Mouse (Mus musculus) heart, postnatal 10 days (tissue): ENCODE results near the gene Rngtt. TPM values are rescaled to one million over a fixed set of nuclear protein-coding genes. Genes with fewer than 3 reads are reported as not detected.
A peak's percentile ranks its signal among the peaks of the same experiment; 100 is the strongest.
"Not testable (repeated sequence)": the region's sequence is repeated elsewhere in the genome, so short reads cannot be mapped to it uniquely, and the experiment has no call there.

Experiments
- DNase-seq, 2 experiments: peaks; one replicate each; pipeline ENCODE4 v3.0.0; 2021
- intact Hi-C: fragments of 180-260 bp; cut with DNase I; formaldehyde crosslinking; loops from one replicate; pipeline ENCODE4 v1.15.1; 2025
- total RNA-seq, 2 experiments: library from RNA; stranded (reverse); gene quantifications; 2 replicates each; pipeline ENCODE4 v1.2.3; 2021

The Rngtt gene
- total RNA-seq, 2 experiments from 2014 or later, result 11.8 to 13.0 TPM

DNA sequence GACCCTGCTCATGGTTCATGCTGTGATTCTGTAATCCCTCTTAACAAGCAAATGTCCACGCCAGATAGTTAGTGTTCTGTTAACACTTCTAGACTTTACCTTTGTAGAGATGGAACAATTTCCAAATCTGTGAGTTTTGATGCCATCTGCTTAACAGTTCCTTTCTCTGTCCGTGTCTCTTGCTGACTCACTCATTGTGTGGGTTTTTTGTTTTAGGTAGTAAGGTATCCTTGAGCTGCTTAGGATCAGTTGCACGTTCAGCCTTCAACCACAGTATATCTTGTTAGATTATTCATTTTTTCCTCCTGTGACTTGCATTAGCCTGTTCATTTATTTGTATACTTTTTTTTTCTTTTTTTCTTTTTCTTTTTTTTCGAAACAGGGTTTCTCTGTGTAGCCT lies 107.3 kb downstream of the Rngtt start:
- intact Hi-C loops, result no loop called here

DNA sequence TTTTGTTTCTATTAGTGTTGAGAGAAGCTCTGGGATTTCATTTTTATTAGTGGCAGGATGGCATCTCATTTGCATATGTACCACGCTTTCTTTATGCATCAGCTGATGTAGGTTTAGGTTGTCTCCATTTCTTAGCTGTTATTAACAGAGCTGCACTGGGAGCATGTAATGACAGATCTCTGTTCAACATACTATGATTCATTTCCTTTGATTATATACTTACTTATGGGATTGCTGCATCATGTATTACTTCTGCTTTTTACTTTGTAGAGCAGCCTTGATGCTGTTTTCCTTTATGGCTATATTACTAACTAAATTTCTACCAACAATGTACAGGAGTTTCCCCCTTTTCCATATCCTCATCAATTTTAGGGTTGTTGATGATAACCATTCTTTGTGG lies 109.5 kb downstream of the Rngtt start:
- intact Hi-C loops, result no loop called here
- no peak for DNase-seq

More for the DNA sequence above, 107.3 kb downstream of the Rngtt start:
- DNase-seq, result no peak

GRCm38 (mm10) chr4:33428856-33429255 lies 118.7 kb downstream of the Rngtt start:
- DNase-seq, result no peak
- intact Hi-C loops, result no loop called here

DNA sequence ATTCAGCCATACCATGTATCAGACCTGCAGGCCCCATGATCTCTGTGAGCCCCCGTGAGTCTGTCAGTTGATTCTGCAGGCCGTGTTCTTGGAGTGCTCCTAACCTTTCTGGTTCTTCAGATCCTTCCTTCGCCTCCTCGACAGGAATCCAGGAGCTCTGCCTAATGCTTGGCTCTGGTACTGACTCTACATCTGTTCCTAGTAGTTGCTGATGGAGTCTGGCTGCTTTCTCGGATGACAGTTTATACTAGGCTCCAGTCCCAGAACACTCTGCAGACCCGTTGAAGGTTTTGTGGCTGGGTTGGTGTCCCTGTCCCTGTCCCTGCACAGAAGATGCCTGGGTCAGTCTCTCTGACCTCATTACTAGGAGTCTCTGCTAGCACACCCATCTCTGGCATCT lies 131.8 kb downstream of the Rngtt start:
- peak; percentile 41 to 51 for DNase-seq
- intact Hi-C loops, result no loop called here

DNA sequence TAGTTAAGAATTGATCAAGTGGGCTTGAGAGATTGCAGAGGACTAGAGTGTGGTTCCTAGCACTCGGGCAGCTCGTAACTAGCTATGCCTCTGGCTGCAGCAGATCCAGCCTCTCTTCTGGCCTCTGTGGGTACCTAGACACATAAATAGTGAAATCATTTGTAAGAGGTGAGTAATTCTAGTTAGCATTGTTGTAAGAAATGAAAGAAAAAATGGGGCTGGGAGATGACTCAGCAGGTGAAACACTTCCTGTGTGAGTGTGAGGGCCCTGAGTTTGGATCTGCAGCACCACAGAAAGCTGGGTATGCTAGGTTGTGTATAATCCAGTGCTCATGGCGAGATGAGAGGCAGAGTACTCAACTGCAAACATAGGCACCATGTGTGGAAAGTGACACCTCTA lies 136.2 kb downstream of the Rngtt start:
- intact Hi-C loops, result no loop called here

GRCm38 (mm10) chr4:33446881-33447280 lies 136.8 kb downstream of the Rngtt start:
- intact Hi-C loops, result no loop called here

More for the DNA sequence above, 136.2 kb downstream of the Rngtt start:
- DNase-seq, result no peak

DNA sequence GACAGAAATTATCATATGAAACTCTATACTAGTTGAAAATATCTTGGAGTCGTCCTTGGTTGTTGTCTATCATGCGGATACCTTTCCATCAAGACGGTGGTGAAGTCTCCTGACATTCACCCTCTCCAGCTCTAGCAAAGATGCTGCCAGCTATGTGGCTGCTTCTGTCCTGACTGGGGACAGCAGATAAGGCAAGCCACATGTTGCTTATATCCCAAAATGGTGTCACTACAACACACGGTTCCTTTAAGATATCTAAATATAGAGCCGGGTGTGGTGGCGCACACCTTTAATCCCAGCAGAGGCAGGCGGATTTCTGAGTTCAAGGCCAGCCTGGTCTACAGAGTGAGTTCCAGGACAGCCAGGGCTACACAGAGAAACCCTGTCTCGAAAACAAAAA lies 140.2 kb downstream of the Rngtt start:
- intact Hi-C loops, DNase-seq: not testable (repeated sequence)

More at GRCm38 (mm10) chr4:33446881-33447280, 136.8 kb downstream of the Rngtt start:
- no peak for DNase-seq

GRCm38 (mm10) chr4:33459851-33460250 lies 149.7 kb downstream of the Rngtt start:
- intact Hi-C loops, result no loop called here
- no peak for DNase-seq

GRCm38 (mm10) chr4:33464432-33464831 lies 154.3 kb downstream of the Rngtt start:
- DNase-seq, result no peak
- intact Hi-C loops, result no loop called here

DNA sequence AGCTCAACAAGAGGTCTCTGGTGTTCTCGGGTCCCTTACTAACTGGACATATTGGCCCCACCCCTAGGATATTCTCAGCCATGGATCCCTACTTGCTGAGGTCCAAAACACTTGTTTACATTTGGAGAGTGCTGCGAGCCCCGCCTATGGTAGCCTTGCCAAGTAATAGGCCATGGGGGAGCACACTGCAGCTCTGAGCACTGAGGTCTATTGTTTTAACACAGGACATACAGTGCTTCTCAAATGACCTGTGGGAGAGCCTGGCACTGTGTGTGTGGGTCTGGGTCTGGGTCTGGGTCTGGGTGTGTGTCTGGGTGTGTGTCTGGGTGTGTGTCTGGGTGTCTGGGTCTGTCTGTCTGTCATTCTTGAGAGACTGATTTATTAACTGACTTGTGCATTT lies 155.8 kb downstream of the Rngtt start:
- no peak for DNase-seq
- intact Hi-C loops, result no loop called here

GRCm38 (mm10) chr4:33466970-33467399 lies 156.9 kb downstream of the Rngtt start:
- peak; percentile 5 to 6 for DNase-seq

GRCm38 (mm10) chr4:33467627-33468026 lies 157.5 kb downstream of the Rngtt start:
- intact Hi-C loops, result no loop called here
- no peak for DNase-seq

More at GRCm38 (mm10) chr4:33466970-33467399, 156.9 kb downstream of the Rngtt start:
- intact Hi-C loops, result no loop called here

DNA sequence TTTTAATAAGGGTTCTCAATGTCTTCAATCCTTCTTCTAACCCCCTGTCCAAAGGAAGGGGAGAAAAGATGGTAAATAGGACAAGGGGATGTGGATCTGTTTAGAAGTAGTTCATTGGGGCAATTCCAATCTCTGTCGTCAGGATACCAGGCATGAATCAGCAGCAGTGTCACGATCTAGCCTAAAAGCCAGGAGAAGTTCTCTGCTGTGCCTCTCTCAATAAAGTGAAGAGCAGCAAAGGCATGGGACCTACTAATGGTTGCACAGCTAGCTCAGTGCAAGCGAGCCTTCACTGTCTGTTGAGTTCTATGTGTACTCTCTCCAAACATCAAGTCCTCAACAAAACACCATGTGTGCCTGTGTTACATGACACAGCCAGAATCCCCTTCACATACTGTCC lies 158.0 kb downstream of the Rngtt start:
- DNase-seq, result no peak
- intact Hi-C loops, result no loop called here

GRCm38 (mm10) chr4:33470671-33471302 lies 160.7 kb downstream of the Rngtt start:
- DNase-seq, result no peak
- intact Hi-C loops, result no loop called here

GRCm38 (mm10) chr4:33478011-33478785 lies 168.1 kb downstream of the Rngtt start:
- DNase-seq, result no peak
- intact Hi-C loops, result no loop called here

DNA sequence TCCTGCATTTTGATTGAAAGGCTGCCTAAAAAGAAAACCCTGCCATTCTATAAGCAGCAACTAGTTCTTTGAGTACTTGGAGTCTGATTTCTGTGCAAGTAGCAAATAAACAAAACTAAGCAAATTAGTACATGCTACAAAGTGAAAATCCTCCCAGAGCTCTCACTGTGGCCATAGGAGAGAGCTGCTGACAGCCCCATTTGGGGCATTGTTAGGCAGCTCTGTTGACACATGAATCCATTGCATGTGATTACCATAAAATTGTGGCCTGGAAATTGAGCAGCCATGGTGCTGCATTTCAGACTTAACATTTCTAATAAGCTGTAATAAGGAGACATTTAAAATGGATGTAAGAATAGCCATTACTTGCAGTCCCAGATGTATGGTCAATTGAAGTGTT lies 171.6 kb downstream of the Rngtt start:
- DNase-seq, result no peak
- intact Hi-C loops, result no loop called here

GRCm38 (mm10) chr4:33486050-33486449 lies 175.9 kb downstream of the Rngtt start:
- no peak for DNase-seq
- intact Hi-C loops, result no loop called here

GRCm38 (mm10) chr4:33491108-33491507 lies 181.0 kb downstream of the Rngtt start:
- intact Hi-C loops, result no loop called here
- DNase-seq, result no peak

DNA sequence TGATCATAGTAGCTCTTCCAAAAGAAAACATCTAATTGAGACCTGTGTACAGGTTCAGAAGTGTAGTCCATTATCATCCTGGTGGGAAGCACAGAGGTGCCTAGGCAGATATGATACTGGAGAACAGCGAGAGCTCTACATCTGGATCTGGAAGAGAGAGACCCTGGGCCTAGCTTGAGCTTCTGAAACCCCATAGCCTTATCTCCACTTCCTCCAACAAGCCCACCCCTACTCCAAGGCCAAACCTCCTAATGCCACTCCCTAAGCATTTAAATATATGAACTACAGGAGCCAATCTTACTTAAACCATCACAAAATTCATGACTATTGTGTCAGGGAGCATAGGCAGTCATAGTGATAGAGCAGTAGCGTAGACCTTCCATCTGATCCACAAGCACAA lies 184.3 kb downstream of the Rngtt start:
- intact Hi-C loops, result no loop called here

DNA sequence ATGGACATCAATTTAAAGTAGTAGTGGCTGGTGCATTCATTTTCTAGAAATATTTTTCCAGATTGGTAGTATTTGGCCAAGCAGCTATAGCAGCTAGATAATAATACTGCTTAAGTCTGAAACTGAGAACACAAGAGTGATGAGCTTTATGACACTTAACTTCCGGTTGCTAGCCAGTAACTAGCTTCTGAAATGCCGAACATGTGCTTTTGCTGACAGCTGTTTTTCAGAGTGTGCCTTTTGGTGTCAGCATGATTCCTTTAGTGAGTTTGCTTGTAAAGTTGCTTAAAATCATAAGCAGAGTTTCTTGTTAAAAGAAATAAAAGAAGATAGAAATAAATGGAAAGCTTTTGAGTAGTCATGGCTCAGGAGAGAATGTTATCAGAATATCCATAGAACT lies 186.9 kb downstream of the Rngtt start:
- intact Hi-C loops, result no loop called here
- no peak for DNase-seq

More for the DNA sequence above, 184.3 kb downstream of the Rngtt start:
- no peak for DNase-seq

GRCm38 (mm10) chr4:33497657-33498056 lies 187.5 kb downstream of the Rngtt start:
- intact Hi-C loops, result no loop called here
- DNase-seq, result no peak
